Mouse (Mus musculus) ES-Bruce4 (cell line): ENCODE data around the gene Mtif3. TPM values are rescaled to one million over a fixed set of nuclear protein-coding genes. Genes with fewer than 3 reads are reported as not detected.

Experiments
- H3K27ac ChIP-seq: 2 replicates; pipeline ENCODE4 v1.5.1; 2012; ENCODE audit warnings: low read length, inconsistent platforms; ENCODE audit not compliant: insufficient read depth
- H3K27me3 ChIP-seq: 2 replicates; pipeline ENCODE4 v1.6.1; 2012; ENCODE audit warnings: mild to moderate bottlenecking, low read length, inconsistent platforms; ENCODE audit not compliant: control insufficient read depth, poor library complexity, insufficient read depth, severe bottlenecking
- H3K36me3 ChIP-seq: 2 replicates; pipeline ENCODE4 v1.6.1; 2012; ENCODE audit warnings: inconsistent platforms, mild to moderate bottlenecking, low read length, moderate library complexity; ENCODE audit not compliant: control insufficient read depth, poor library complexity, insufficient read depth, severe bottlenecking
- H3K4me1 ChIP-seq: one replicate; pipeline ENCODE4 v1.8.1; 2011; ENCODE audit warnings: low read length; ENCODE audit not compliant: control insufficient read depth, insufficient read depth
- H3K4me3 ChIP-seq: 2 replicates; pipeline ENCODE4 v1.5.1; 2011; ENCODE audit warnings: low read depth, mild to moderate bottlenecking, low read length
- H3K9ac ChIP-seq: 2 replicates; pipeline ENCODE4 v1.6.1; 2012; ENCODE audit warnings: low read depth, mild to moderate bottlenecking, inconsistent platforms; ENCODE audit not compliant: poor library complexity, severe bottlenecking
- H3K9me3 ChIP-seq: replicated peaks from 2 replicates; pipeline ENCODE4 v1.6.1; 2012; ENCODE audit warnings: mild to moderate bottlenecking, low read length, inconsistent platforms; ENCODE audit not compliant: control insufficient read depth, poor library complexity, insufficient read depth, severe bottlenecking
- CTCF ChIP-seq: IDR thresholded peaks from one replicate; pipeline ENCODE4 v1.8.1; 2011; ENCODE audit warnings: low read depth, low read length
- EP300 ChIP-seq: IDR thresholded peaks from 2 replicates; pipeline ENCODE4 v1.6.1; 2011; ENCODE audit warnings: low read depth, low read length; ENCODE audit not compliant: insufficient read depth
- POLR2A ChIP-seq: IDR thresholded peaks from one replicate; pipeline ENCODE4 v1.8.1; 2011; ENCODE audit warnings: low read length; ENCODE audit not compliant: insufficient read depth
- polyA plus RNA-seq: library from polyadenylated mRNA; stranded (reverse); fragments of >200 nt; gene quantifications from 2 replicates; pipeline ENCODE4 v1.2.4, GENCODE M21; 2011; ENCODE audit warnings: low read depth; ENCODE audit not compliant: missing spikeins, insufficient read depth, insufficient read length

Mtif3 gene
- polyA plus RNA-seq, 1 experiment: 16.5 TPM

- no peaks in the 10 kb centered on the region for H3K9me3 ChIP-seq
- no peaks in the 10 kb centered on the region for H3K36me3 ChIP-seq
- H3K4me3 ChIP-seq: no peak overlapping the region
- TF ChIP-seq CTCF (no peak), POLR2A (no peak), EP300 (0 out of 2 replicates have a peak, but pooled peaks have one; percentile 31)
- H3K4me1 ChIP-seq: peaks cover 8% of the 10 kb centered on the region
- H3K9ac ChIP-seq: no peak overlapping the region
- H3K27ac ChIP-seq: no peak overlapping the region
- no peaks in the 10 kb centered on the region for H3K27me3 ChIP-seq
These were observed 56.1 kb downstream of the Mtif3 start for GRCm38 (mm10) chr5:146907533-146907932.

GRCm38 (mm10) chr5:146905486-146906172 is 58.0 kb downstream of the Mtif3 start:
- no peak overlapping the region for H3K27ac ChIP-seq
- no peak overlapping the region for H3K9ac ChIP-seq
- TF ChIP-seq EP300 (no peak), CTCF (peak; percentile 77)
- H3K27me3 ChIP-seq: no peaks in the 10 kb centered on the region
- peak overlapping the region; percentile 8; the same call in 1 of the 2 replicates for H3K4me3 ChIP-seq
- no peaks in the 10 kb centered on the region for H3K9me3 ChIP-seq
- H3K4me1 ChIP-seq: peaks cover 4% of the 10 kb centered on the region
- H3K36me3 ChIP-seq: no peaks in the 10 kb centered on the region

GRCm38 (mm10) chr5:146904404-146904803 is 59.2 kb downstream of the Mtif3 start:
- Histone ChIP-seq H3K27ac (no peak overlapping the region), H3K27me3 (no peaks in the 10 kb centered on the region)

More at GRCm38 (mm10) chr5:146904404-146904803, 59.2 kb downstream of the Mtif3 start:
- Histone ChIP-seq H3K9ac (no peak overlapping the region), H3K9me3 (no peaks in the 10 kb centered on the region), H3K36me3 (no peaks in the 10 kb centered on the region), H3K4me1 (peaks cover 4% of the 10 kb centered on the region), H3K4me3 (no peak overlapping the region)
- no peak for TF ChIP-seq CTCF

Other genes with a start within 250 kb of the Mtif3 start
- 45.5 and 57.2 TPM in 2 replicates for gene Usp12, start 168.8 kb downstream of the Mtif3 start, polyA plus RNA-seq
- 77.5 and 85.8 TPM in 2 replicates for gene Rpl21, start 130.9 kb downstream of the Mtif3 start, polyA plus RNA-seq
- 3.2 and 3.8 TPM in 2 replicates for gene Rasl11a, start 118.7 kb downstream of the Mtif3 start, polyA plus RNA-seq
- 75.9 and 80.6 TPM in 2 replicates for gene Gtf3a, start 15.1 kb downstream of the Mtif3 start, polyA plus RNA-seq
- gene Lnx2, start 112.8 kb upstream of the Mtif3 start, polyA plus RNA-seq: 9.0 and 9.9 TPM in 2 replicates
- 149 and 155 TPM in 2 replicates for gene Polr1d, start 113.2 kb upstream of the Mtif3 start, polyA plus RNA-seq
- gene Gsx1, start 224.9 kb upstream of the Mtif3 start, polyA plus RNA-seq: not detected in 2 replicates